Mouse (Mus musculus) E14TG2a.4 (cell line): ENCODE measurements at regions not wholly inside any gene's neighbourhood (a gene's known extent, or its start where the extent isn't known, plus 50 kb on each side); places are given as distances from the start of the nearest gene placed in this dataset.

Source experiments
- H3K27me3 ChIP-seq: 2 replicates; pipeline ENCODE4 v1.6.1; 2014; ENCODE audit warnings: low read length, control low read depth; ENCODE audit not compliant: insufficient read depth
- H3K36me3 ChIP-seq: 2 replicates; pipeline ENCODE4 v1.6.1; 2014; ENCODE audit warnings: low read length, control low read depth; ENCODE audit not compliant: insufficient read depth
- H3K4me1 ChIP-seq: replicated peaks from 2 replicates; pipeline ENCODE4 v1.6.1; 2014; ENCODE audit warnings: low read depth, low read length, control low read depth
- H3K4me3 ChIP-seq: replicated peaks from 2 replicates; pipeline ENCODE4 v1.5.1; 2014; ENCODE audit warnings: mild to moderate bottlenecking, low read length
- H3K9me3 ChIP-seq: 2 replicates; pipeline ENCODE4 v1.6.1; 2014; ENCODE audit warnings: low read length, control low read depth
- CTCF ChIP-seq: conservative IDR thresholded peaks from 2 replicates; pipeline ENCODE4 v1.5.1; 2014; ENCODE audit warnings: low read length
- NANOG ChIP-seq: IDR thresholded peaks from 2 replicates; pipeline ENCODE4 v1.6.1; 2014; ENCODE audit warnings: borderline replicate concordance, low read length, mixed read lengths
- POU5F1 ChIP-seq: IDR thresholded peaks from 2 replicates; pipeline ENCODE4 v1.6.1; 2014; ENCODE audit warnings: low read length, borderline replicate concordance

DNA sequence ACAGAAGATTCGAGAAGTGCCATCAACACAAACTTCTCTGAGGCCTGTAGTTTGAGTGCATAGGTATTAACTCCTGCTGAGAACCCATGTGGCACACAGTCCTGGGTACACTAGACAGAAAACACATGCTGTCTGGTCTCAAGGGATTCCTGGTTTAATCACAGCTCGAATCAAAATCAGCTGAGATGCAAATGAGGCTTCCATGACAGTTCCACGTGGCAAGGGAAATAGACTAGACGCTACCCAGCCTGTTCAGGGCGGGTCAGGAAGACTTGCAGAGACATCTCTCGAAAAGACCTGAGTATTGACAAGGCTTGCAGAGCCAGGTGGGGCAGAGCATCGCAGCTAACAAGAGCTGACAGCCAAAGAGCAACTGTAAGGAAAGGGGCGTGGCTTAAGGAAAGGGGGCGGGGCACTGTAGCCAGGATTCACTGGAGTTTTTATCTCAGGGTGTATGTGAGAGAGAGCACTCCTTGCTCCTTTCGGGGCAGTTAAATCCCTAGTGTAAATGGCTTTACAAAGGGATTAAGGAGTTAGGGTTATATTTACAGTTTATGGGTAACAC lies 173.2 kb downstream of the Rpap3 start:
- H3K9me3 ChIP-seq, result no peaks in the 10 kb centered on the region
- H3K4me1 ChIP-seq, result peaks cover 3% of the 10 kb centered on the region; the same call in 1 of the 2 replicates
- H3K36me3 ChIP-seq, result no peaks in the 10 kb centered on the region
- no peak overlapping the region for H3K4me3 ChIP-seq
- peaks cover 6% of the 10 kb centered on the region; the same call in 1 of the 2 replicates for H3K27me3 ChIP-seq
- no peak for TF ChIP-seq POU5F1

GRCm38 (mm10) chr15:97528291-97529050 lies 177.2 kb downstream of the Rpap3 start:
- Histone ChIP-seq H3K4me3 (no peak overlapping the region), H3K36me3 (no peaks in the 10 kb centered on the region), H3K9me3 (no peaks in the 10 kb centered on the region), H3K4me1 (peaks cover 3% of the 10 kb centered on the region; the same call in 1 of the 2 replicates), H3K27me3 (peaks cover 6% of the 10 kb centered on the region; the same call in 1 of the 2 replicates)
- TF ChIP-seq NANOG, result no peak
- TF ChIP-seq CTCF, result no peak
- no peak for TF ChIP-seq POU5F1

DNA sequence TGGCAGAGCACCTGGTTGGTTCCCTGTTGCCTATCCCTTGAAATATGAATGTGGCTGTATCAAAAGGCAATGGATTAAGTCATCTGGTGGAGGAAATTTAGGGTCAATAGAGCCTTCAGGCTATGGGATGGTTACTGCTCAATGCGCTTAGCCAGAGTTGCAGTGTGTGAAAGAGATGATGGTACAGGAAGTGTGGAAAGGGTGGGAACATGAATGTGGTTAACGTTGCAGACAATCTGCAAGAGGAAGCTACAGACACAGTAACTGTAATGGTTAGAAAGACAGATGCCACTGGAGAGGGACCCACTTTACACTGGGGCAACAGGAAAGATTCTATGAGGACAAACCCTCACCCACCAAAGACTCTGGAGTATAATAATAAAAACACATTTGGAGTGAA lies 185.2 kb downstream of the Rpap3 start:
- peaks cover 2% of the 10 kb centered on the region; the same call in 1 of the 2 replicates for H3K27me3 ChIP-seq
- no peak overlapping the region for H3K4me3 ChIP-seq
- no peaks in the 10 kb centered on the region for H3K4me1 ChIP-seq
- H3K9me3 ChIP-seq, result no peaks in the 10 kb centered on the region
- no peak for TF ChIP-seq POU5F1
- TF ChIP-seq CTCF, result no peak
- TF ChIP-seq NANOG, result no peak
- no peaks in the 10 kb centered on the region for H3K36me3 ChIP-seq

DNA sequence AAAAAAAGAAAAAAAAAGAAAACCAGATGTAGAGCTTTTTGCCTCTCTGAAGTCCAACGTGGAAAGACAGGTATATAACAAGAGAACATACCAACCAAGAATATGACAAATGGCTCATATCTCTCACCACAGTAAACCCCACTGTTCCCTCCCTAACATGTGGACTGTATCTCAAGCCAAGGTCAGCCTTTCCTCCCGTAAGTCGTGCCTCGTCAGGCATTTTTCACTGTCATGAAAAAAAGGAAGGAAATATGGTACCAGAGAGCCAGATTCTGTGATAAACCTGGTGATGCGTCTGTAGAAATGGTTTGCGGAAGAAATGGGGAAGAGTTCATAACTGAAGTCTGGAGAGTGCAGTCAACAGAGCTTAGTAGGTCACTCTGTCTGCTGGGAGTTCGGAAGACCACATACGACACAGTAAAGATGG lies 185.7 kb downstream of the Rpap3 start:
- H3K27me3 ChIP-seq, result peaks cover 2% of the 10 kb centered on the region; the same call in 1 of the 2 replicates
- H3K36me3 ChIP-seq, result no peaks in the 10 kb centered on the region
- no peak for TF ChIP-seq NANOG
- TF ChIP-seq POU5F1, result no peak
- TF ChIP-seq CTCF, result no peak
- no peaks in the 10 kb centered on the region for H3K4me1 ChIP-seq
- no peak overlapping the region for H3K4me3 ChIP-seq
- no peaks in the 10 kb centered on the region for H3K9me3 ChIP-seq

DNA sequence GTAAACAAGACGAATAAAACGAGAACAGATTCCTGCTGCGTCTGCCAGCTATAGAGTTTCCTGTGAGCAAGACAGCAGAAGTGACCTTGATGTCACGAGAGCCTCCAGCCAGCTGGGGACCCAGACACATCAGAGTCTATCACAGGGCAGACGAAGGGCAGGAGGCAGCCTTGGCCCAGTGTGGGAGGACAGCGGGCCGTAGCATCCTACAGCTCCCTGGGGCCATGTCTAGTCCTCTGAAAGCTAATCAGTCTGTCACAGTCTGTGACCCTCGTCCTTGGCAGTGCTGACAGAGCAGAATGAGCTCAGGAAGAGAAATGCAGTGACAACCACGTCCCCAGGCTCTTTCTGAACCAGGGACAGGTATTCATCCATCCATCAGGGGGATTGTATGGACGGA lies 187.7 kb downstream of the Rpap3 start:
- TF ChIP-seq NANOG (no peak), POU5F1 (no peak), CTCF (no peak)
- no peak overlapping the region for H3K4me3 ChIP-seq
- peaks cover 2% of the 10 kb centered on the region; the same call in 1 of the 2 replicates for H3K27me3 ChIP-seq
- no peaks in the 10 kb centered on the region for H3K36me3 ChIP-seq
- no peaks in the 10 kb centered on the region for H3K4me1 ChIP-seq
- peaks cover 2% of the 10 kb centered on the region; the same call in 1 of the 2 replicates for H3K9me3 ChIP-seq

- H3K4me3 ChIP-seq, result no peak overlapping the region
- H3K4me1 ChIP-seq, result no peaks in the 10 kb centered on the region
- peaks cover 2% of the 10 kb centered on the region; the same call in 1 of the 2 replicates for H3K27me3 ChIP-seq
- peaks cover 4% of the 10 kb centered on the region; the same call in 1 of the 2 replicates for H3K9me3 ChIP-seq
- H3K36me3 ChIP-seq, result no peaks in the 10 kb centered on the region
- no peak for TF ChIP-seq NANOG
- TF ChIP-seq POU5F1, result no peak
- no peak for TF ChIP-seq CTCF
Measured at GRCm38 (mm10) chr15:97517188-97517587, 188.4 kb downstream of the Rpap3 start.

- Histone ChIP-seq H3K27me3 (peaks cover 2% of the 10 kb centered on the region; the same call in 1 of the 2 replicates), H3K36me3 (no peaks in the 10 kb centered on the region), H3K4me1 (no peaks in the 10 kb centered on the region), H3K9me3 (peaks cover 4% of the 10 kb centered on the region; the same call in 1 of the 2 replicates), H3K4me3 (no peak overlapping the region)
- TF ChIP-seq POU5F1, result no peak
- TF ChIP-seq CTCF, result no peak
- TF ChIP-seq NANOG, result no peak
Measured at GRCm38 (mm10) chr15:97515773-97516172, 189.9 kb downstream of the Rpap3 start.

- Histone ChIP-seq H3K4me3 (no peak overlapping the region), H3K9me3 (peaks cover 25% of the 10 kb centered on the region), H3K36me3 (no peaks in the 10 kb centered on the region), H3K27me3 (no peaks in the 10 kb centered on the region), H3K4me1 (no peaks in the 10 kb centered on the region)
- TF ChIP-seq CTCF (no peak), POU5F1 (no peak), NANOG (no peak)
Measured at GRCm38 (mm10) chr15:97507656-97508306, 197.8 kb downstream of the Rpap3 start.
